Mouse (Mus musculus) forebrain, embryonic 14.5 days (tissue): ENCODE measurements around the gene Arhgap10. TPM values are rescaled to one million over a fixed set of nuclear protein-coding genes. Genes with fewer than 3 reads are reported as not detected.

Source experiments
- ATAC-seq: fragments of 200-750 bp; cut with Nextera tagmentation; 2 replicates; pipeline ENCODE4 v1.8.0; 2017; ENCODE audit warnings: mild to moderate bottlenecking, moderate library complexity
- DNase-seq: peaks from one replicate; pipeline ENCODE4 v3.0.0-alpha.2; 2015; ENCODE audit warnings: low spot score
- H3K27ac ChIP-seq: fragments of 300-500 bp; sonication (generic); 2 replicates; pipeline ENCODE4 v1.5.1; 2014; ENCODE audit warnings: low read depth, mild to moderate bottlenecking, control low read depth, low read length, moderate library complexity
- H3K27me3 ChIP-seq: fragments of 300-500 bp; sonication (generic); replicated peaks from 2 replicates; pipeline ENCODE4 v1.6.1; 2014; ENCODE audit warnings: low read length, control low read depth, mixed read lengths; ENCODE audit not compliant: control insufficient read depth, insufficient read depth
- H3K36me3 ChIP-seq: fragments of 300-500 bp; sonication (generic); 2 replicates; pipeline ENCODE4 v1.6.1; 2014; ENCODE audit warnings: low read length, control low read depth; ENCODE audit not compliant: control insufficient read depth, insufficient read depth
- H3K4me1 ChIP-seq: fragments of 300-500 bp; sonication (generic); 2 replicates; pipeline ENCODE4 v1.6.1; 2014; ENCODE audit warnings: antibody characterized with exemption, low read length, control low read depth; ENCODE audit not compliant: control insufficient read depth, insufficient read depth
- H3K4me2 ChIP-seq: fragments of 300-500 bp; sonication (generic); 2 replicates; pipeline ENCODE4 v1.6.1; 2014; ENCODE audit warnings: mild to moderate bottlenecking, control low read depth, low read length
- H3K4me3 ChIP-seq: fragments of 300-500 bp; sonication (generic); 2 replicates; pipeline ENCODE4 v1.5.1; 2014; ENCODE audit warnings: low read depth, low read length, control low read depth
- H3K9ac ChIP-seq: fragments of 300-500 bp; sonication (generic); 2 replicates; pipeline ENCODE4 v1.6.1; 2014; ENCODE audit warnings: mild to moderate bottlenecking, low read length, control low read depth, moderate library complexity
- H3K9me3 ChIP-seq: fragments of 300-500 bp; sonication (generic); replicated peaks from 2 replicates; pipeline ENCODE4 v1.6.1; 2016; ENCODE audit warnings: low read length, control low read depth, mixed read lengths; ENCODE audit not compliant: control insufficient read depth
- WGBS: fragments of 180-500 bp; shearing (Covaris S2); extraction: QIAGEN DNeasy Blood & Tissue Kit; methylation state at CpG from one replicate; pipeline ENCODE4 v1.1.7; 2014; 5-methylcytosine and 5-hydroxymethylcytosine counted together
- polyA plus RNA-seq: library from polyadenylated mRNA; unstranded; fragments of >200 nt; fragmentation: Nextera tagmentation; extraction: Ambion mirVana; gene quantifications from 2 replicates; pipeline ENCODE4 v1.2.1, GENCODE M21; 2014

Gene Arhgap10
- polyA plus RNA-seq, 1 experiment from 2014 or later: 3.6 TPM

GRCm38 (mm10) chr8:77436013-77436990, 81.5 kb downstream of the Arhgap10 start:
- WGBS: 41% methylated on average over 15 of the region's 15 CpGs
- Histone ChIP-seq H3K4me1 (no peaks in the 10 kb centered on the region), H3K4me3 (no peak overlapping the region), H3K27me3 (no peaks in the 10 kb centered on the region), H3K27ac (no peak overlapping the region), H3K9ac (no peak overlapping the region), H3K36me3 (no peaks in the 10 kb centered on the region), H3K9me3 (no peaks in the 10 kb centered on the region), H3K4me2 (no peak overlapping the region)
- DNase-seq: no peak
- no peak for ATAC-seq

GRCm38 (mm10) chr8:77433221-77433620, 84.5 kb downstream of the Arhgap10 start:
- Histone ChIP-seq H3K4me2 (no peak overlapping the region), H3K9me3 (no peaks in the 10 kb centered on the region), H3K9ac (no peak overlapping the region), H3K27ac (no peak overlapping the region), H3K27me3 (no peaks in the 10 kb centered on the region), H3K4me3 (no peak overlapping the region), H3K4me1 (no peaks in the 10 kb centered on the region), H3K36me3 (no peaks in the 10 kb centered on the region)
- WGBS: 20% methylated on average over 4 of the region's 4 CpGs
- ATAC-seq (no peak), DNase-seq (no peak)

- Histone ChIP-seq H3K4me3 (no peak overlapping the region), H3K4me1 (no peaks in the 10 kb centered on the region), H3K27me3 (no peaks in the 10 kb centered on the region), H3K36me3 (no peaks in the 10 kb centered on the region), H3K27ac (no peak overlapping the region), H3K9me3 (no peaks in the 10 kb centered on the region), H3K4me2 (no peak overlapping the region), H3K9ac (no peak overlapping the region)
- DNase-seq: no peak
- no peak for ATAC-seq
- WGBS: 49% methylated on average over 10 of the region's 10 CpGs
Observed at GRCm38 (mm10) chr8:77432726-77433125, 85.0 kb downstream of the Arhgap10 start.

- DNase-seq: no peak
- 83% methylated on average over 4 of the region's 4 CpGs for WGBS
- Histone ChIP-seq H3K4me3 (no peak overlapping the region), H3K9ac (no peak overlapping the region), H3K27me3 (no peaks in the 10 kb centered on the region), H3K4me2 (no peak overlapping the region), H3K36me3 (no peaks in the 10 kb centered on the region), H3K9me3 (no peaks in the 10 kb centered on the region), H3K27ac (no peak overlapping the region), H3K4me1 (no peaks in the 10 kb centered on the region)
- ATAC-seq: no peak
Observed at GRCm38 (mm10) chr8:77428420-77428819, 89.3 kb downstream of the Arhgap10 start.

- Histone ChIP-seq H3K4me1 (no peaks in the 10 kb centered on the region), H3K27me3 (no peaks in the 10 kb centered on the region), H3K4me3 (no peak overlapping the region), H3K36me3 (no peaks in the 10 kb centered on the region), H3K9me3 (no peaks in the 10 kb centered on the region), H3K27ac (no peak overlapping the region), H3K4me2 (no peak overlapping the region), H3K9ac (no peak overlapping the region)
- no peak for DNase-seq
- WGBS: 70% methylated on average over 6 of the region's 6 CpGs
- ATAC-seq: no peak
Observed at GRCm38 (mm10) chr8:77428015-77428414, 89.7 kb downstream of the Arhgap10 start.

- Histone ChIP-seq H3K9me3 (no peaks in the 10 kb centered on the region), H3K36me3 (no peaks in the 10 kb centered on the region), H3K4me1 (no peaks in the 10 kb centered on the region), H3K4me2 (no peak overlapping the region), H3K27ac (no peak overlapping the region; the same call in 1 of the 2 replicates), H3K9ac (no peak overlapping the region), H3K27me3 (no peaks in the 10 kb centered on the region), H3K4me3 (no peak overlapping the region)
- DNase-seq: no peak
- no peak for ATAC-seq
- 85% methylated on average over 9 of the region's 9 CpGs for WGBS
Observed at GRCm38 (mm10) chr8:77427438-77427837, 90.3 kb downstream of the Arhgap10 start.

GRCm38 (mm10) chr8:77423850-77424249, 93.9 kb downstream of the Arhgap10 start:
- Histone ChIP-seq H3K36me3 (no peaks in the 10 kb centered on the region), H3K4me1 (no peaks in the 10 kb centered on the region), H3K4me3 (no peak overlapping the region), H3K27me3 (no peaks in the 10 kb centered on the region), H3K27ac (no peak overlapping the region), H3K4me2 (no peak overlapping the region), H3K9ac (no peak overlapping the region), H3K9me3 (no peaks in the 10 kb centered on the region)
- DNase-seq (no peak), ATAC-seq (no peak)
- 67% methylated on average over 6 of the region's 6 CpGs for WGBS

GRCm38 (mm10) chr8:77422632-77423252, 95.0 kb downstream of the Arhgap10 start:
- WGBS: 89% methylated on average over 15 of the region's 15 CpGs
- Histone ChIP-seq H3K27ac (no peak overlapping the region), H3K4me1 (no peaks in the 10 kb centered on the region), H3K27me3 (no peaks in the 10 kb centered on the region), H3K4me2 (no peak overlapping the region), H3K9me3 (no peaks in the 10 kb centered on the region), H3K9ac (no peak overlapping the region), H3K4me3 (no peak overlapping the region), H3K36me3 (no peaks in the 10 kb centered on the region)
- DNase-seq (no peak), ATAC-seq (no peak)

- no peak overlapping the region for H3K4me3 ChIP-seq
- H3K27ac ChIP-seq: no peak overlapping the region
- no peak overlapping the region for H3K4me2 ChIP-seq
- no peak overlapping the region for H3K9ac ChIP-seq
- no peaks in the 10 kb centered on the region for H3K36me3 ChIP-seq
- H3K4me1 ChIP-seq: no peaks in the 10 kb centered on the region
- 88% methylated on average over 13 of the region's 13 CpGs for WGBS
- no peak for ATAC-seq
- H3K27me3 ChIP-seq: no peaks in the 10 kb centered on the region
- no peak for DNase-seq
- no peaks in the 10 kb centered on the region for H3K9me3 ChIP-seq
Observed at GRCm38 (mm10) chr8:77421596-77421995, 96.2 kb downstream of the Arhgap10 start.
